Mouse (Mus musculus) thymus, adult 2 months (tissue): ENCODE results near the gene Eef2kmt. TPM values are rescaled to one million over a fixed set of nuclear protein-coding genes. Genes with fewer than 3 reads are reported as not detected.

Source experiments
- DNase-seq: peaks from one replicate; pipeline ENCODE4 v3.0.0; 2021
- H3K27ac ChIP-seq: fragments of 200-500 bp; 2 replicates; pipeline ENCODE4 v1.5.1; 2012; ENCODE audit warnings: low read length, control low read depth; ENCODE audit not compliant: control insufficient read depth, insufficient read depth
- H3K27me3 ChIP-seq: fragments of 200-500 bp; 2 replicates; pipeline ENCODE4 v1.6.1; 2012; ENCODE audit warnings: mild to moderate bottlenecking, low read length, moderate library complexity, mixed read lengths; ENCODE audit not compliant: control insufficient read depth, insufficient read depth
- H3K36me3 ChIP-seq: fragments of 200-500 bp; 2 replicates; pipeline ENCODE4 v1.6.1; 2012; ENCODE audit warnings: mild to moderate bottlenecking, low read length, moderate library complexity; ENCODE audit not compliant: control insufficient read depth, insufficient read depth
- H3K4me1 ChIP-seq: fragments of 200-500 bp; replicated peaks from 2 replicates; pipeline ENCODE4 v1.6.1; 2012; ENCODE audit warnings: low read length; ENCODE audit not compliant: control insufficient read depth, insufficient read depth
- H3K4me3 ChIP-seq: fragments of 200-500 bp; 2 replicates; pipeline ENCODE4 v1.5.1; 2012; ENCODE audit warnings: mild to moderate bottlenecking, low read length, control low read depth, moderate library complexity; ENCODE audit not compliant: control insufficient read depth, insufficient read depth
- CTCF ChIP-seq: fragments of 200-500 bp; IDR thresholded peaks from 2 replicates; pipeline ENCODE4 v1.5.1; 2012; ENCODE audit warnings: mild to moderate bottlenecking, control low read depth, low read length, moderate library complexity, borderline replicate concordance; ENCODE audit not compliant: control insufficient read depth, poor library complexity, insufficient read depth; ENCODE audit errors: extremely low read depth
- POLR2A ChIP-seq: fragments of 200-500 bp; IDR thresholded peaks from 2 replicates; pipeline ENCODE4 v1.6.1; 2012; ENCODE audit warnings: mild to moderate bottlenecking, low read length, control low read depth, moderate library complexity; ENCODE audit not compliant: control insufficient read depth, poor library complexity, insufficient read depth; ENCODE audit errors: extremely low read depth
- WGBS: fragments of 180-500 bp; shearing (Covaris S2); methylation state at CpG from one replicate; pipeline ENCODE4 v1.1.7; 2018; 5-methylcytosine and 5-hydroxymethylcytosine counted together
- polyA plus RNA-seq: library from polyadenylated mRNA; depleted of rRNA; stranded (reverse); fragments of >200 nt; gene quantifications from 2 replicates; pipeline ENCODE4 v1.2.3, GENCODE M21; 2012; rRNA removed

Eef2kmt gene
- polyA plus RNA-seq = 32.2 and 34.6 TPM in 2 replicates

- Histone ChIP-seq H3K4me3 (peak within 1 kb of the TSS; percentile 57), H3K27ac (peak within 1 kb of the TSS; percentile 10; the same call in 1 of the 2 replicates), H3K36me3 (no peaks in the 10 kb centered on the region), H3K27me3 (no peaks in the 10 kb centered on the region), H3K4me1 (peaks cover 9% of the 10 kb centered on the region)
- peak; percentile 99 for DNase-seq
- 3% methylated on average over 57 of the region's 57 CpGs for WGBS
- TF ChIP-seq CTCF (peak; percentile 94), POLR2A (peak; percentile 69)
These were observed at the start of gene Eef2kmt for GRCm38 (mm10) chr16:5255779-5256496. Gene Eef2kmt, minus strand, starts transcription at chr16:5255983.

- WGBS = 72% methylated on average over 5 of the region's 5 CpGs
- Histone ChIP-seq H3K4me1 (no peaks in the 10 kb centered on the region), H3K27ac (no peak overlapping the region), H3K4me3 (no peak overlapping the region), H3K36me3 (no peaks in the 10 kb centered on the region), H3K27me3 (no peaks in the 10 kb centered on the region)
- DNase-seq = no peak
- no peak for TF ChIP-seq POLR2A
- no peak for TF ChIP-seq CTCF
These were observed 39.5 kb upstream of the Eef2kmt start for GRCm38 (mm10) chr16:5295238-5295637.

- Histone ChIP-seq H3K4me3 (no peak overlapping the region), H3K27ac (no peak overlapping the region), H3K4me1 (no peaks in the 10 kb centered on the region), H3K27me3 (no peaks in the 10 kb centered on the region), H3K36me3 (no peaks in the 10 kb centered on the region)
- TF ChIP-seq POLR2A = no peak
- no peak for TF ChIP-seq CTCF
- WGBS = 47% methylated on average over 3 of the region's 3 CpGs
- DNase-seq = no peak
These were observed 29.6 kb upstream of the Eef2kmt start for GRCm38 (mm10) chr16:5285376-5285775.

GRCm38 (mm10) chr16:5282686-5283085, 26.9 kb upstream of the Eef2kmt start:
- no peak overlapping the region for H3K4me3 ChIP-seq
- no peaks in the 10 kb centered on the region for H3K36me3 ChIP-seq
- no peak for DNase-seq
- no peaks in the 10 kb centered on the region for H3K27me3 ChIP-seq
- no peaks in the 10 kb centered on the region for H3K4me1 ChIP-seq
- no peak overlapping the region for H3K27ac ChIP-seq
- no peak for TF ChIP-seq CTCF
- no peak for TF ChIP-seq POLR2A
- 90% methylated on average over 9 of the region's 9 CpGs for WGBS

GRCm38 (mm10) chr16:5279571-5280222, 23.9 kb upstream of the Eef2kmt start:
- TF ChIP-seq POLR2A (no peak), CTCF (no peak)
- H3K4me1 ChIP-seq = no peaks in the 10 kb centered on the region
- no peaks in the 10 kb centered on the region for H3K36me3 ChIP-seq
- 90% methylated on average over 5 of the region's 5 CpGs for WGBS
- no peaks in the 10 kb centered on the region for H3K27me3 ChIP-seq
- no peak overlapping the region for H3K27ac ChIP-seq
- DNase-seq = no peak
- no peak overlapping the region for H3K4me3 ChIP-seq

GRCm38 (mm10) chr16:5272371-5272770, 16.6 kb upstream of the Eef2kmt start:
- Histone ChIP-seq H3K27me3 (no peaks in the 10 kb centered on the region), H3K4me3 (no peak overlapping the region), H3K27ac (no peak overlapping the region), H3K4me1 (no peaks in the 10 kb centered on the region), H3K36me3 (no peaks in the 10 kb centered on the region)
- WGBS = 85% methylated on average over 3 of the region's 3 CpGs
- TF ChIP-seq CTCF (no peak), POLR2A (no peak)
- DNase-seq = no peak
